Comparison of ENCODE assay signal across 14 mouse cellular contexts in genomic region chr3:116105713-116106112, GRCm38 (mm10). TPM values are rescaled to one million over a fixed set of nuclear protein-coding genes. Genes with fewer than 3 reads are reported as not detected.
DNase-seq lines count a peak whose midpoint lies in the region; ATAC-seq lines count a peak whose summit lies in the region.
"Had no signal": no experiment of that assay in that cellular context is flagged by ENCODE, and none has a peak within 500 bp of the region (broad histone marks: within the 10 kb centered on the region; RNA-seq: fewer than 3 reads in every experiment).

No protein-coding gene starts in this region.

- no peak for ATAC-seq in forebrain, embryonic 11.5 days (replicated peaks; ENCODE audit: low FRiP score)
- no peak for ATAC-seq in forebrain, embryonic 16.5 days
- no peak for ATAC-seq in limb, embryonic 12.5 days (ENCODE audit: insufficient number of reproducible peaks, insufficient read depth, low FRiP score, low TSS enrichment, low read depth)
- ATAC-seq in midbrain, embryonic 12.5 days (ENCODE audit: low FRiP score, low read depth), result no peak
- no peak for ATAC-seq in activated CD4-positive, CD25-positive, alpha-beta regulatory T cell, adult 4 months
- no peak for ATAC-seq in inflammation-experienced regulatory T-cells, adult 6 months
- ATAC-seq: liver, embryonic 12.5 days had no signal

- H3K27ac ChIP-seq in forebrain, embryonic 11.5 days (ENCODE audit: low read depth, low read length), result no peak overlapping the region
- H3K27ac ChIP-seq in forebrain, embryonic 16.5 days (ENCODE audit: low read length), result no peak overlapping the region
- H3K27ac ChIP-seq in limb, embryonic 12.5 days, result no peak overlapping the region
- no peak overlapping the region for H3K27ac ChIP-seq in limb, embryonic 10.5 days
- peak overlapping the region; percentile 60; the same call in 1 of the 2 replicates for H3K27ac ChIP-seq in midbrain, embryonic 12.5 days (replicated peaks)
- H3K27ac ChIP-seq: liver, embryonic 12.5 days had no signal

- H3K27me3 ChIP-seq in forebrain, embryonic 11.5 days (ENCODE audit: control insufficient read depth, insufficient read depth, low read length), result no peaks in the 10 kb centered on the region
- H3K27me3 ChIP-seq in forebrain, embryonic 16.5 days (replicated peaks; ENCODE audit: control insufficient read depth, insufficient read depth, low read length), result no peaks in the 10 kb centered on the region; the same call in 1 of the 2 replicates
- no peaks in the 10 kb centered on the region for H3K27me3 ChIP-seq in limb, embryonic 12.5 days
- H3K27me3 ChIP-seq in limb, embryonic 10.5 days (ENCODE audit: low read depth, poor library complexity, severe bottlenecking), result no peaks in the 10 kb centered on the region
- no peaks in the 10 kb centered on the region for H3K27me3 ChIP-seq in midbrain, embryonic 12.5 days
- H3K27me3 ChIP-seq: heart, embryonic 15.5 days; liver, embryonic 12.5 days had no signal

- no peak overlapping the region for H3K4me3 ChIP-seq in forebrain, embryonic 11.5 days (ENCODE audit: low read depth, low read length)
- no peak overlapping the region for H3K4me3 ChIP-seq in forebrain, embryonic 16.5 days (replicated peaks; ENCODE audit: low read length)
- H3K4me3 ChIP-seq in limb, embryonic 12.5 days (replicated peaks), result no peak overlapping the region
- no peak overlapping the region for H3K4me3 ChIP-seq in limb, embryonic 10.5 days
- H3K4me3 ChIP-seq in midbrain, embryonic 12.5 days, result no peak overlapping the region
- H3K4me3 ChIP-seq: liver, embryonic 12.5 days had no signal

- H3K4me1 ChIP-seq in forebrain, embryonic 11.5 days (replicated peaks; ENCODE audit: control insufficient read depth, insufficient read depth, low read length), result 0 out of 2 replicates have a peak, but pooled peaks cover 3% of the 10 kb centered on the region
- peaks cover 5% of the 10 kb centered on the region; the same call in 1 of the 2 replicates for H3K4me1 ChIP-seq in forebrain, embryonic 16.5 days (replicated peaks; ENCODE audit: control insufficient read depth, insufficient read depth, low read length)
- peaks cover 15% of the 10 kb centered on the region; the same call in 1 of the 2 replicates for H3K4me1 ChIP-seq in limb, embryonic 12.5 days (replicated peaks)
- peaks cover 18% of the 10 kb centered on the region for H3K4me1 ChIP-seq in limb, embryonic 10.5 days
- peaks cover 15% of the 10 kb centered on the region for H3K4me1 ChIP-seq in midbrain, embryonic 12.5 days
- H3K4me1 ChIP-seq: liver, embryonic 12.5 days had no signal

- DNase-seq in forebrain, embryonic 11.5 days (ENCODE audit: low spot score), result no peak
- no peak for DNase-seq in limb, embryonic 10.5 days (ENCODE audit: low spot score)
- no peak for DNase-seq in cerebellum, adult 9-11 months
- DNase-seq: adrenal gland, postnatal 36 days; cerebellum, adult 11 months; kidney, postnatal 4 days; lung, postnatal 10 days had no signal

- peak overlapping the region; percentile 46; the same call in 1 of the 2 replicates for H3K4me2 ChIP-seq in forebrain, embryonic 11.5 days (ENCODE audit: low read depth, low read length, severe bottlenecking)
- H3K4me2 ChIP-seq in forebrain, embryonic 16.5 days (ENCODE audit: low read length), result no peak overlapping the region
- H3K4me2 ChIP-seq in limb, embryonic 12.5 days, result peak overlapping the region; percentile 49; the same call in 1 of the 2 replicates
- H3K4me2 ChIP-seq in midbrain, embryonic 12.5 days (replicated peaks), result peak overlapping the region; percentile 51

- H3K9me3 ChIP-seq in forebrain, embryonic 11.5 days (ENCODE audit: control insufficient read depth, low read length), result no peaks in the 10 kb centered on the region
- no peaks in the 10 kb centered on the region for H3K9me3 ChIP-seq in forebrain, embryonic 16.5 days (ENCODE audit: control insufficient read depth, low read length)
- H3K9me3 ChIP-seq in limb, embryonic 12.5 days, result no peaks in the 10 kb centered on the region
- no peaks in the 10 kb centered on the region for H3K9me3 ChIP-seq in limb, embryonic 10.5 days (replicated peaks)
- no peaks in the 10 kb centered on the region for H3K9me3 ChIP-seq in midbrain, embryonic 12.5 days
- H3K9me3 ChIP-seq: heart, embryonic 15.5 days; liver, embryonic 12.5 days had no signal

- H3K36me3 ChIP-seq in forebrain, embryonic 11.5 days (ENCODE audit: control insufficient read depth, insufficient read depth, low read length), result no peaks in the 10 kb centered on the region
- no peaks in the 10 kb centered on the region for H3K36me3 ChIP-seq in forebrain, embryonic 16.5 days (ENCODE audit: control insufficient read depth, insufficient read depth)
- peaks cover 4% of the 10 kb centered on the region; the same call in 1 of the 2 replicates for H3K36me3 ChIP-seq in limb, embryonic 12.5 days
- peaks cover 14% of the 10 kb centered on the region for H3K36me3 ChIP-seq in limb, embryonic 10.5 days
- 0 out of 2 replicates have a peak, but pooled peaks cover 3% of the 10 kb centered on the region for H3K36me3 ChIP-seq in midbrain, embryonic 12.5 days
- H3K36me3 ChIP-seq: liver, embryonic 12.5 days had no signal

- H3K9ac ChIP-seq in forebrain, embryonic 11.5 days (ENCODE audit: low read length), result no peak overlapping the region
- H3K9ac ChIP-seq in forebrain, embryonic 16.5 days (replicated peaks; ENCODE audit: low read depth, low read length), result no peak overlapping the region
- no peak overlapping the region for H3K9ac ChIP-seq in limb, embryonic 12.5 days (replicated peaks)
- no peak overlapping the region for H3K9ac ChIP-seq in midbrain, embryonic 12.5 days (replicated peaks)
- H3K9ac ChIP-seq: liver, embryonic 12.5 days had no signal

- 86% methylated on average over 5 of the region's 5 CpGs for WGBS in forebrain, embryonic 11.5 days
- 73% methylated on average over 5 of the region's 5 CpGs for WGBS in forebrain, embryonic 16.5 days
- 53% methylated on average over 5 of the region's 5 CpGs for WGBS in limb, embryonic 12.5 days
- WGBS in limb, embryonic 10.5 days, result 62% methylated on average over 5 of the region's 5 CpGs
- WGBS in midbrain, embryonic 12.5 days, result 89% methylated on average over 5 of the region's 5 CpGs

RNA-seq across cellular contexts. Expression of gene Vcam1, which starts 23.8 kb away (rescaled TPM):
- 36.5 and 39.5 TPM in 2 replicates for polyA plus RNA-seq in forebrain, embryonic 11.5 days (2014; fragmentation: Nextera tagmentation; extraction: Ambion mirVana)
- 28.4 and 33.1 TPM in 2 replicates for polyA plus RNA-seq in forebrain, embryonic 16.5 days (2015; fragmentation: Nextera tagmentation; extraction: Ambion mirVana)
- 77.8 and 87.7 TPM in 2 replicates for polyA plus RNA-seq in limb, embryonic 12.5 days (2016; fragmentation: Nextera tagmentation; extraction: Ambion mirVana)
- 35.6 and 68.9 TPM in 2 replicates for polyA plus RNA-seq in limb, embryonic 10.5 days (2016; fragmentation: Nextera tagmentation; extraction: Ambion mirVana)
- 50.2 and 53.7 TPM in 2 replicates for polyA plus RNA-seq in midbrain, embryonic 12.5 days (2016; fragmentation: Nextera tagmentation; extraction: Ambion mirVana)
- polyA plus RNA-seq in activated CD4-positive, CD25-positive, alpha-beta regulatory T cell, adult 4 months (2017; shearing (Covaris generic)), result 1 to 10 TPM; 2.7 TPM
- polyA plus RNA-seq in inflammation-experienced regulatory T-cells, adult 6 months (2017; shearing (Covaris generic)), result 1 to 10 TPM; 3.9 to 5.7 (median 4.9) TPM
